Mouse (Mus musculus) liver, embryonic 13.5 days (tissue): Measurements from ENCODE around the gene Slc22a4. TPM values are rescaled to one million over a fixed set of nuclear protein-coding genes. Genes with fewer than 3 reads are reported as not detected.
"Not testable (repeated sequence)": the region's sequence is repeated elsewhere in the genome, so short reads cannot be mapped to it uniquely, and the experiment has no call there.

Source experiments
- ATAC-seq: fragments of 200-750 bp; cut with Nextera tagmentation; 2 replicates; pipeline ENCODE4 v1.8.0; 2017; ENCODE audit warnings: low read depth, mild to moderate bottlenecking, moderate number of reproducible peaks, moderate library complexity
- DNase-seq: peaks from one replicate; pipeline ENCODE4 v3.0.0; 2022
- H3K27ac ChIP-seq: fragments of 300-500 bp; sonication (generic); 2 replicates; pipeline ENCODE4 v1.5.1; 2015; ENCODE audit warnings: moderate library complexity, mild to moderate bottlenecking, inconsistent platforms
- H3K27me3 ChIP-seq: fragments of 300-500 bp; sonication (generic); 2 replicates; pipeline ENCODE4 v1.6.1; 2015; ENCODE audit warnings: mild to moderate bottlenecking, inconsistent platforms
- H3K36me3 ChIP-seq: fragments of 300-500 bp; sonication (generic); 2 replicates; pipeline ENCODE4 v1.6.1; 2015; ENCODE audit warnings: mild to moderate bottlenecking, inconsistent platforms
- H3K4me1 ChIP-seq: fragments of 300-500 bp; sonication (generic); replicated peaks from 2 replicates; pipeline ENCODE4 v1.6.1; 2015; ENCODE audit warnings: inconsistent platforms
- H3K4me2 ChIP-seq: fragments of 300-500 bp; sonication (generic); 2 replicates; pipeline ENCODE4 v1.6.1; 2015; ENCODE audit warnings: inconsistent platforms, mild to moderate bottlenecking, moderate library complexity
- H3K4me3 ChIP-seq: fragments of 300-500 bp; sonication (generic); replicated peaks from 2 replicates; pipeline ENCODE4 v1.5.1; 2015; ENCODE audit warnings: mild to moderate bottlenecking, inconsistent platforms
- H3K9ac ChIP-seq: fragments of 300-500 bp; sonication (generic); 2 replicates; pipeline ENCODE4 v1.6.1; 2015; ENCODE audit warnings: mild to moderate bottlenecking, inconsistent platforms
- H3K9me3 ChIP-seq: fragments of 300-500 bp; sonication (generic); replicated peaks from 2 replicates; pipeline ENCODE4 v1.6.1; 2016; ENCODE audit warnings: inconsistent platforms
- WGBS: fragments of 180-500 bp; shearing (Covaris S2); methylation state at CpG from one replicate; pipeline ENCODE4 v1.1.7; 2015; ENCODE audit not compliant: insufficient replicate concordance; 5-methylcytosine and 5-hydroxymethylcytosine counted together
- polyA plus RNA-seq: library from polyadenylated mRNA; unstranded; fragments of >200 nt; fragmentation: Nextera tagmentation; extraction: Ambion mirVana; gene quantifications from 2 replicates; pipeline ENCODE4 v1.2.1, GENCODE M21; 2015

Slc22a4 gene
- polyA plus RNA-seq, 1 experiment from 2014 or later: 33.7 TPM

DNA sequence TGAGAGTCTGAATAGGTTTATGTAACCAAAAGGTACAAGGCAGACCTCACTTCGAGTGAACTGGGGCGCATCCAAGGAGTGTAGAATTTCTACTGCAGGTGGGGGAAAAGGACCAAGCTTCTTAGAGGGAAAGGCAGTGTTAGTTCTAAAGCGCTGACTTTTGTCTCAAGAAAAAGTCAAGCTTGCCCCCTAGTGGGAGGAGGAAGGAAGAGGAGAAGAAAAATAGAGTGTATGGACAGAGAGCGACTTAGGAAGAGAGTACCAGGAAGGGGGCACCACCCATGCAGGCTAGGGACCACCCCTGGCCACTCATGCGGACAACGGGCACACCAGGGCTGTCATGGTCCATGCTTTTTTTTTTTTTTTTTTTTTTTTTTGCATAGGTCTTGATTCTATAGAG lies 26.4 kb upstream of the Slc22a4 start:
- Histone ChIP-seq H3K4me3 (no peak overlapping the region), H3K4me2 (no peak overlapping the region), H3K9ac (no peak overlapping the region), H3K27me3 (no peaks in the 10 kb centered on the region), H3K36me3 (no peaks in the 10 kb centered on the region), H3K27ac (no peak overlapping the region), H3K9me3 (no peaks in the 10 kb centered on the region), H3K4me1 (peaks cover 22% of the 10 kb centered on the region)
- DNase-seq (peak; percentile 45), ATAC-seq (no peak)
- 17% methylated on average over 6 of the region's 6 CpGs for WGBS

DNA sequence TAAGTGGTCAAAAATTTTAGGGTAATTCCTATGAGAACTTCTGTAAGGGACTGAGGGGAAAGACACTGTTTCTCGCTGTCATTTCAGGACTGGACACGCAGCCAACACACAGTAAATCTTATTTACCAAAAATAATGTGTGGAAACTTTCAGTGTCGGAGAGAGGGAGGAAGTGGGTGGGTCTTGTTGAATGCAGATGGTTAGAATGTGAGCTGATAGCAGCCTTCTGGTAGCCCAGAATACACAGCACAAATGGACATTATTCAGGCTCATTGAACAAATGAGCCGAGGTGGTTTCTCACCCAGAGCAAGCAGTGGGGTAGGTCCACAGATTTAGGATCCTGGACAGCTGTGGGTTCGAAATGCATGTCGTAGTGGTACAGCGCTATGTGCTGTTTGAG lies 25.2 kb upstream of the Slc22a4 start:
- no peaks in the 10 kb centered on the region for H3K27me3 ChIP-seq
- 47% methylated on average over 7 of the region's 7 CpGs for WGBS
- H3K4me2 ChIP-seq: no peak overlapping the region
- no peak overlapping the region for H3K4me3 ChIP-seq
- DNase-seq (no peak), ATAC-seq (no peak)
- no peak overlapping the region for H3K27ac ChIP-seq
- H3K9ac ChIP-seq: no peak overlapping the region
- H3K9me3 ChIP-seq: no peaks in the 10 kb centered on the region
- no peaks in the 10 kb centered on the region for H3K36me3 ChIP-seq
- peaks cover 22% of the 10 kb centered on the region for H3K4me1 ChIP-seq

DNA sequence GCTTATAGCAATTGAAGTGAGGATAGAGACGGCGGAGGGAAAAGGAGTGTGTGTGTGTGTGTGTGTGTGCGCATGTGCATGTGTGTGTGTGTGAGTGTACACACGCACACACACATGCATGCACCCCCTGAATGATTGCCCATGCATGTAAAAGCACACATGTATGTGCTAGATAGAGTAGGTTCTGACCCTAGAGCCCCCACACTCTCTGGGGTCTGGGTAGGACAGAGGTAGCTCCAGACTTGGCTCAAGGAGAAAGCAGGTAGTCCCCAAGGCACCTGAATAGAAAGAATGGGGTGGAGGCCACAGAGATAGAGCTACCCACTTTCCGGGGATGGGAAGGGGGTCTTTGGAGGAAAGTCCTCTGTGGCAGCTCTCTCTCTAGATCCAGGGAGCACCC lies 24.2 kb upstream of the Slc22a4 start:
- H3K27me3 ChIP-seq: no peaks in the 10 kb centered on the region
- H3K36me3 ChIP-seq: no peaks in the 10 kb centered on the region
- DNase-seq (no peak), ATAC-seq (no peak)
- H3K9ac ChIP-seq: no peak overlapping the region
- H3K9me3 ChIP-seq: no peaks in the 10 kb centered on the region
- H3K4me2 ChIP-seq: no peak overlapping the region
- H3K4me3 ChIP-seq: no peak overlapping the region
- H3K27ac ChIP-seq: no peak overlapping the region
- peaks cover 22% of the 10 kb centered on the region for H3K4me1 ChIP-seq
- WGBS: 84% methylated on average over 5 of the region's 5 CpGs

DNA sequence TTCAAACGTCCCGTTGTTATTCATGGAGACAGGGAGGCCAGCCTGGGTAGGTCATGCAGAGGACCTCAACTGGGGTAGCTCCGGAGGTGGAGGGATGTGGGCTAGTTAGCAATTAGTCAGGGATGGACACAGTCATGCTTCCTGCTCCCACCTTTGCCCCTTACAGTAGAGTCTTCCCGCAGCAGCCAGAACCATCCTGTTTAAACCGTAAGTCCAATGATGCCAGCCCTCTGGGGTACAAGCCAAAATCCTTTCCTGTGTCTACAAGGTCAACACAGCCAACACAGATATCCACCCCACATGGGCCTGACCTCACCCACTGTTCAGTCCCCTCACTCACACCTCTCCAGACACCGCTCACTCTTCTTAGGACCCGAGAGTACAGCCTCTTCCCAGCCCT lies 23.3 kb upstream of the Slc22a4 start:
- H3K9me3 ChIP-seq: no peaks in the 10 kb centered on the region
- ATAC-seq (no peak), DNase-seq (no peak)
- no peaks in the 10 kb centered on the region for H3K36me3 ChIP-seq
- no peak overlapping the region for H3K9ac ChIP-seq
- H3K27ac ChIP-seq: no peak overlapping the region
- WGBS: 75% methylated on average over 7 of the region's 7 CpGs
- no peaks in the 10 kb centered on the region for H3K27me3 ChIP-seq
- H3K4me3 ChIP-seq: no peak overlapping the region
- peaks cover 17% of the 10 kb centered on the region for H3K4me1 ChIP-seq
- H3K4me2 ChIP-seq: no peak overlapping the region

DNA sequence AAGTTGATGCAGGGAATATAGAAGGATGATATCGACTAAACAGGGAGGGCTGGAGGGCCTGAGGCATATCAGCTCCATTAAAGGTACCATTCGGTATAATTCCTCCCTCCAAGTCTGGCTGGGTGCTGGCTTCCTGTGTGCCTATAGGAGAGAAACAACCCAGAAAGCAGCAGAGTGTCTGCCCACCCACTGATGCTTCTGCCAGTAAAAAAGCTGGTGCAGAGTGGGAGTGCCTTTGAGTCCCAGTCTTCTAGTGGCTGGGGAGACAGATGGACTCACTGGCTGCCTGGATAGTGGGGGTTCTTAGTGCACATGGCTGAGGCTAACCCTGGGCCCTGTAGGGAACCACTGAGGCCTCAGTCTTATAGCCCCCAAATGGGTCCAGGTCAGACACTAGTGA lies 22.3 kb upstream of the Slc22a4 start:
- Histone ChIP-seq H3K9ac (no peak overlapping the region), H3K36me3 (no peaks in the 10 kb centered on the region), H3K4me2 (no peak overlapping the region), H3K4me1 (peaks cover 15% of the 10 kb centered on the region), H3K27ac (no peak overlapping the region), H3K9me3 (no peaks in the 10 kb centered on the region), H3K4me3 (no peak overlapping the region), H3K27me3 (peaks cover 1% of the 10 kb centered on the region; the same call in 1 of the 2 replicates)
- DNase-seq (no peak), ATAC-seq (no peak)
- WGBS: 62% methylated on average over 2 of the region's 2 CpGs

DNA sequence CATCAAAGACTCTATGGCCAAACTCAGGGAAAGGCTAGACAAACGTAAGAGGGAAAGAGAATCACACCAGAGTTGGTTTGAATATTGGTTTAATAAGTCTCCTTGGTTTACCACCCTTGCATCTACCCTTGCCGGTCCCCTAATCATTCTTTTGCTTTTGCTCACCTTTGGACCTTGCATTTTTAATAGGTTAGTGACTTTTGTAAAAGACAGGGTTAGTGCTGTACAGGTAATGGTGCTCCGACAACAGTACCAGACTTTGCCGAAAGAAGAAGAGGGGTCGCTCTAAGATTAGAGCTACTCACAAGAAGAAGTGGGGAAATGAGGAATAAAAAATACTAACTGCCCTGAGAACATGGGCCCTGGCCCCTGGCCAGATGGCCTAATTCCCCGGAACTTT lies 12.8 kb upstream of the Slc22a4 start:
- no peaks in the 10 kb centered on the region for H3K4me1 ChIP-seq
- 83% methylated on average over 6 of the region's 6 CpGs for WGBS
- DNase-seq (no peak), ATAC-seq (no peak)
- no peak overlapping the region for H3K27ac ChIP-seq
- no peaks in the 10 kb centered on the region for H3K9me3 ChIP-seq
- H3K9ac ChIP-seq: no peak overlapping the region
- H3K4me3 ChIP-seq: no peak overlapping the region
- no peaks in the 10 kb centered on the region for H3K36me3 ChIP-seq
- peaks cover 16% of the 10 kb centered on the region for H3K27me3 ChIP-seq
- H3K4me2 ChIP-seq: no peak overlapping the region

DNA sequence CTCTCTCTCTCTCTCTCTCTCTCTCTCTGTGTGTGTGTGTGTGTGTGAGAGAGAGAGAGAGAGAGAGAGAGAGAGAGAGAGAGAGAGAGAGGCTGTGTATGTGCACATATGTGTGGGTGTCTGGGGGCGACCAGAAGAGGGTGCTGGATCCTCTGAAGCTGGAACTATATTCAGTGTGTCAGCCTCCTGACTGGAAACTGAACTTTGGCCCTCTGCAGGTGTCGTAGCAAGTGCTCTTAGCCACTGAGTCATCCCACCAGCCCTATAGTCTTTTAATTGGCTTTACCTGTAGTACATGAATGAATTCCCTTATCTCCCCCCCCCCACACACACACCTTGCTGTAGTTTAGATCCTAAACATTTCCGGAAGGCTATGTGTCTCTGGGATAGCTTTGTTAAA lies 5.0 kb upstream of the Slc22a4 start:
- WGBS: 92% methylated on average over 1 of the region's 3 CpGs
- H3K27me3 ChIP-seq, H3K9ac ChIP-seq, H3K36me3 ChIP-seq, ATAC-seq, H3K4me2 ChIP-seq, DNase-seq, H3K9me3 ChIP-seq, H3K4me3 ChIP-seq, H3K27ac ChIP-seq: not testable (repeated sequence)
- H3K4me1 ChIP-seq: peaks cover 24% of the 10 kb centered on the region

DNA sequence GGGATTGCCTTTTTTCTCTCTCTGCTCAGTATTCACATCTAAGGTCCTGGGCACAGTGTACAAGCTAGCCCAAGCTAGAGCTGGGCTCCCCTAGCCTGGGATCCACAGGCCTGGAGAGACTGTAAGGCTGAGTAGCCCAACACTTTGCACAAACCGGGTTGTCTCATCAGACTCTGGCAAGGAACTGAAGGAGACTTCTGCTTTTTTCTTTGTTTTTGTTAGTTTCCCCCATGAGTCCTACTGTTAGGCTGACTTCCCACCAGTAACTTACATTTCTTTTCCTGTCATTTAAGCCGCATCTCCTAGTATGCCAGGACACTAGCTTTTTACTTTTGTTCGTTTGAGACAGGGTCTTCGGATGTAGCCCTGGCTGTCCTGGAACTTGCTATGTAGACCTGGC lies 1.1 kb upstream of the Slc22a4 start:
- no peak for ATAC-seq
- H3K36me3 ChIP-seq: peaks cover 19% of the 10 kb centered on the region
- 50% methylated on average over 4 of the region's 4 CpGs for WGBS
- H3K4me3 ChIP-seq: peak overlapping the region; percentile 74
- H3K27me3 ChIP-seq: no peaks in the 10 kb centered on the region
- no peaks in the 10 kb centered on the region for H3K9me3 ChIP-seq
- DNase-seq: peak; percentile 18
- peak overlapping the region; percentile 85 for H3K4me2 ChIP-seq
- peak overlapping the region; percentile 98 for H3K27ac ChIP-seq
- H3K4me1 ChIP-seq: peaks cover 41% of the 10 kb centered on the region
- peak overlapping the region; percentile 89 for H3K9ac ChIP-seq

DNA sequence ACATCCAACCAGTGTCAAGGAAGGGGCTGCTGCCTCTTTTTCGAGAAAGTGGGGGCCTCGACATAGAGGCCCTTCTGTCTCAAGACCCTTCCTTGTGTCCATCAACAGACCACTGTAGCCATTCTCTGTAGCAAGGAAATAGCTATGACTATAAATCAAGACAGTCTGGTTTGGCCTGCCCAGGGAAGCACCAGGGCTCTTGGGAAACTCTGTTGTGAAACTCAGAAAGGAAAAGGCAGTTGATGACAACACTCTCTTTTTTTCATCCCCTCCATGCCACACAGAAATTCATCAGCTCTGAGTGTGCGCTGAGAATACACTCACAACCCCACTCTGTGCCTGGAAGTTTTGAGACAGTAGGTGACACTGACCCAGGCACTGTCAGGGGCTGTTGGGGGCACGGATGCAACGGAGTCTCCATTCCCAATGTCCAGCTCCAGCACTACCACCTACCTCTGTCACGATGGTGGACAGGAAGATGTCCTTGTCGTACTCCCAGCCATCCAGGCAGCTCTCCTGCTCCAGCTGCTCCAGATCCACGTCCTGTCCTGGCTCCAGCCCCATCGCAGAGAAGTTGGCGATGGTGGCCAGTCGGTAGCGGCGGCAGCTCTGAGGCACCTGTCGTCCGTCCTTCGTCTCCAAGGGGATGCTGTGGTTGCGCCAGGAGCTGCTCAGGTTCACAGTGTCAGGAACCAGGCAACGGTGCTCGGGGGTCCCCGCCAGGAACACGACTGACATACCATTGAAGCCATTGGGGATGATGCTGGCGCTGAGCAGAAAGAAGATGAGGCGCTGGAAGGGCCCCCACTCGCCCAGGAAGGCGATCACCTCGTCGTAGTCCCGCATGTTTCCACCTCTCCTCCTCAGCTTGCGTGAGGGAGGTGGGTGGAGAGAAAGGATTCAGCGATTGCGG lies 503 bp downstream of the Slc22a4 start:
- Histone ChIP-seq H3K9ac (peak overlapping the region; percentile 89), H3K9me3 (no peaks in the 10 kb centered on the region), H3K4me1 (peaks cover 57% of the 10 kb centered on the region), H3K27me3 (no peaks in the 10 kb centered on the region), H3K27ac (peak overlapping the region; percentile 98), H3K4me2 (peak overlapping the region; percentile 85), H3K36me3 (peaks cover 29% of the 10 kb centered on the region), H3K4me3 (peak overlapping the region; percentile 74)
- no peak for ATAC-seq
- peak; percentile 17 for DNase-seq
- 9% methylated on average over 31 of the region's 31 CpGs for WGBS

DNA sequence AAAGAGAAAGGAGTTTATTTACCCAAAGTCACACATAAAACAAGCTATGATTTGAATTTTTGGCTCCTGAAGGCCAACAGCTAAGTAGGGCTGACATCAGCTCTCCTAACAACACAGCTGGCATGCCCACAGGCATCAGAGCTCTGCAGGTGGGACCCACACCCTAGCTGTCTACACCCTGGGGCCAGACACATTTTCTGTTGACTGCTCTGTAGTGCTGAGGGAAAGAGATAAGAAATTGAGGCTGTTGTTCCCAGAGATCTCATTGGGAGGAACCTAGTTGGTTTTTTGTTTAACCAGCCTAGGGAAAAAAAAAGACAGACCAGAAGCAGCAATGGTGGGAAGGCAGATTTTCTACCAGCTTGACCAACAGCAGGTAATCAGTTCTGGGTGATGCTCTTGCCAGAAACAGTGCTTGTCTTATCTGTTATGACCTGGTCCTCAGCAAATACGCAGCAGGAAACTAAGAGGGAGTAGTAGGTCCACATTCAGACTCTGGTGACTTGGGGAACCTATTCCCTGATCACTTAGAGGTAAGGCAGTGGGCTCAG lies 1.3 kb downstream of the Slc22a4 start:
- ATAC-seq (peak; percentile 91), DNase-seq (peak; percentile 86)
- Histone ChIP-seq H3K9ac (peak overlapping the region; percentile 89), H3K9me3 (no peaks in the 10 kb centered on the region), H3K27me3 (no peaks in the 10 kb centered on the region), H3K4me1 (peaks cover 66% of the 10 kb centered on the region), H3K36me3 (peaks cover 37% of the 10 kb centered on the region), H3K4me3 (peak overlapping the region; percentile 74), H3K4me2 (peak overlapping the region; percentile 85), H3K27ac (peak overlapping the region; percentile 98)
- WGBS: 17% methylated on average over 1 of the region's 1 CpGs

DNA sequence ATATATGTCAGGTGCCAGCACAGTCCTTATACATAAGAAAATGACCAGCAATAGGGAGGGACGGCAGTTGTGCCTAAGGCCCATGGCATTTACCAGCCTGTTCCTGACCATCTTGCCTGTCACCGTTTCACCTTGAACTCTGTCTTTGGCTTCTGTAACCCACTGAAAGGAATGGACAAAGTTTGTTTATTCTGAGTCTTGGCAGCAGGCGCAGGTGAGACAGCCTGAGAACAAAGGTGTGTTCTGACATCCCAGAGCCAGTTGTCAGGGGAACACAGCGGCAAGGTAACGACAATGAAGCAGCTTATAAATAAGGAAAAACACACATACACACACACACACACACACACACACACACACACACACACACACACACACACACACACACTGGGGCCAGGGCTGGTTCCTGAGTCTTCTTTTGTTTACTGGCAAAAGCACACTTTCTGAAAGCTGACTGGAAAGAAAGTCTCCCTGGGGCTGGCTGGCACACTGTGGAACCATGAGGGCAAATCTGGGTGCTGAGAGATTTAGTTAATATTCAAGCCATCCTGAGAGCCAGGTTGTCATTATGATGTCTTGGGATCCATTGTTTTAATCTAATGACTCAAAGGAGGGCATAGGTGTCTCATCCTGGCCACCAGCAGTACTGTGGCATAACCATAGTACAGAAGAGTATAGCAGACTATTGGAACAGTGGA lies 6.3 kb downstream of the Slc22a4 start:
- H3K27me3 ChIP-seq: no peaks in the 10 kb centered on the region
- H3K4me2 ChIP-seq: peak overlapping the region; percentile 85
- H3K9me3 ChIP-seq: no peaks in the 10 kb centered on the region
- peak overlapping the region; percentile 40; the same call in 1 of the 2 replicates for H3K9ac ChIP-seq
- H3K27ac ChIP-seq: peak overlapping the region; percentile 43; the same call in 1 of the 2 replicates
- peaks cover 78% of the 10 kb centered on the region for H3K36me3 ChIP-seq
- 0 out of 2 replicates have a peak overlapping the region, but pooled peaks have one; percentile 74 for H3K4me3 ChIP-seq
- DNase-seq (no peak), ATAC-seq (no peak)
- 85% methylated on average over 5 of the region's 5 CpGs for WGBS
- H3K4me1 ChIP-seq: peaks cover 75% of the 10 kb centered on the region
